ENCODE assay signal across 9 mouse cellular contexts in the genomic region with DNA sequence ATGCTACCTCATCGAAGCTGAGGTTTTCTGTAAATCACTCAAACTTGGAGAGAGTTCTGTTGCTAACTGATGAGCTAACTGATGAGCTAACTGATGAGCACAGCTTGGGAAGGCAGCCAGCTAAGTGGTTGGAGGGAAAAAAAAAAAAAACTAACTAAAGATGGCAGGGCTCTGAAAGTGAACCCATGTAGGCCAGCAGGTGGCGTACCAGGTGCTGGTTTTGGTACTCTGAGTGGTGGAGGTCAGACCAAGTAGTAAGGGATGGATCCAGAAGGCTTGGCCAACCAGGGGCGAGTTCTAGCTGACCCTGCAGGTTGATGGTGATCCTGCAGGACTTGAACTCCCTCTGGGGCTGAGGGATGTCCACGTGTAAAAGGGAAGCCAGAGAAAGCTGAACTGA.
DNase-seq lines count a peak whose midpoint lies in the region; ATAC-seq and TF ChIP-seq lines count a peak whose summit lies in the region.
"Had no signal": no experiment of that assay in that cellular context is flagged by ENCODE, and none has a peak within 500 bp of the region (broad histone marks: within the 10 kb centered on the region; RNA-seq: fewer than 3 reads in every experiment).

No protein-coding gene starts in this region.

- no peaks in the 10 kb centered on the region for H3K9me3 ChIP-seq in midbrain, postnatal 0 days (ENCODE audit: low read length)
- H3K9me3 ChIP-seq in midbrain, embryonic 16.5 days (replicated peaks; ENCODE audit: control insufficient read depth, low read length, poor library complexity, severe bottlenecking): no peaks in the 10 kb centered on the region
- H3K9me3 ChIP-seq in embryonic facial prominence, embryonic 14.5 days (ENCODE audit: control insufficient read depth, low read length): no peaks in the 10 kb centered on the region
- H3K9me3 ChIP-seq in megakaryocyte, embryonic 14.5 days: no peaks in the 10 kb centered on the region

- no peak overlapping the region for H3K4me3 ChIP-seq in midbrain, postnatal 0 days (ENCODE audit: low read depth, low read length)
- no peak overlapping the region for H3K4me3 ChIP-seq in midbrain, embryonic 16.5 days (ENCODE audit: low read depth, low read length)
- H3K4me3 ChIP-seq in embryonic facial prominence, embryonic 14.5 days (ENCODE audit: low read depth, low read length): no peak overlapping the region
- peak overlapping the region; percentile 91 for H3K4me3 ChIP-seq in megakaryocyte, embryonic 14.5 days (replicated peaks)
- peak overlapping the region; percentile 62 for H3K4me3 ChIP-seq in thymus, adult 2 months (ENCODE audit: control insufficient read depth, insufficient read depth, low read length)

- TF ChIP-seq POLR2A in thymus, adult 2 months (IDR thresholded peaks at IDR 0.05; ENCODE audit: control insufficient read depth, extremely low read depth, insufficient read depth, low read length, poor library complexity): no peak

- no peak overlapping the region for H3K9ac ChIP-seq in midbrain, postnatal 0 days (replicated peaks; ENCODE audit: low read length, poor library complexity, severe bottlenecking)
- no peak overlapping the region for H3K9ac ChIP-seq in midbrain, embryonic 16.5 days (ENCODE audit: low read depth, low read length)
- H3K9ac ChIP-seq in embryonic facial prominence, embryonic 14.5 days (ENCODE audit: low read depth, low read length): no peak overlapping the region

- no peaks in the 10 kb centered on the region for H3K36me3 ChIP-seq in midbrain, postnatal 0 days (ENCODE audit: insufficient read depth, low read length)
- H3K36me3 ChIP-seq in midbrain, embryonic 16.5 days (ENCODE audit: control insufficient read depth, insufficient read depth, low read length): no peaks in the 10 kb centered on the region
- no peaks in the 10 kb centered on the region for H3K36me3 ChIP-seq in embryonic facial prominence, embryonic 14.5 days (ENCODE audit: control insufficient read depth, insufficient read depth, low read length)
- H3K36me3 ChIP-seq in megakaryocyte, embryonic 14.5 days (replicated peaks; ENCODE audit: low read length): peaks cover 57% of the 10 kb centered on the region
- H3K36me3 ChIP-seq in thymus, adult 2 months (ENCODE audit: control insufficient read depth, insufficient read depth, low read length): no peaks in the 10 kb centered on the region

- 50% methylated on average over 4 of the region's 4 CpGs for WGBS in midbrain, postnatal 0 days
- 40% methylated on average over 4 of the region's 4 CpGs for WGBS in midbrain, embryonic 16.5 days
- WGBS in embryonic facial prominence, embryonic 14.5 days: 36% methylated on average over 4 of the region's 4 CpGs
- 12% methylated on average over 4 of the region's 4 CpGs for WGBS in thymus, adult 2 months

- peak; percentile 55 for TF ChIP-seq CTCF in midbrain, postnatal 0 days (IDR thresholded peaks at IDR 0.05)
- TF ChIP-seq CTCF in thymus, adult 2 months (IDR thresholded peaks at IDR 0.05; ENCODE audit: borderline replicate concordance, control insufficient read depth, extremely low read depth, insufficient read depth, low read length, poor library complexity): peak; percentile 73

- no peaks in the 10 kb centered on the region for H3K27me3 ChIP-seq in midbrain, postnatal 0 days (ENCODE audit: insufficient read depth, low read length)
- no peaks in the 10 kb centered on the region for H3K27me3 ChIP-seq in midbrain, embryonic 16.5 days (ENCODE audit: control insufficient read depth, insufficient read depth, low read depth, low read length)
- no peaks in the 10 kb centered on the region for H3K27me3 ChIP-seq in embryonic facial prominence, embryonic 14.5 days (replicated peaks; ENCODE audit: control insufficient read depth, insufficient read depth, low read length)
- no peaks in the 10 kb centered on the region for H3K27me3 ChIP-seq in megakaryocyte, embryonic 14.5 days (replicated peaks)
- no peaks in the 10 kb centered on the region for H3K27me3 ChIP-seq in thymus, adult 2 months (ENCODE audit: control insufficient read depth, insufficient read depth, low read length)

- peak; percentile 15 for DNase-seq in midbrain, postnatal 0 days (ENCODE audit: low spot score)
- peak; percentile 68 for DNase-seq in ZHBTc4 (ENCODE audit: low read depth, low spot score)
- peak; percentile 35 for DNase-seq in embryonic facial prominence, embryonic 14.5 days (ENCODE audit: low spot score)
- DNase-seq in kidney, postnatal 25 days: peak; percentile 70 to 74
- DNase-seq in thymus, adult 2 months: peak; percentile 88
- no peak for DNase-seq in cerebellum, adult 18-20 months

- H3K4me2 ChIP-seq in midbrain, postnatal 0 days (ENCODE audit: low read depth, low read length, poor library complexity, severe bottlenecking): no peak overlapping the region
- no peak overlapping the region for H3K4me2 ChIP-seq in midbrain, embryonic 16.5 days (ENCODE audit: low read length)
- no peak overlapping the region for H3K4me2 ChIP-seq in embryonic facial prominence, embryonic 14.5 days (ENCODE audit: low read depth, low read length)

- H3K4me1 ChIP-seq in midbrain, postnatal 0 days (ENCODE audit: insufficient read depth, low read length): no peaks in the 10 kb centered on the region
- no peaks in the 10 kb centered on the region for H3K4me1 ChIP-seq in midbrain, embryonic 16.5 days (ENCODE audit: control insufficient read depth, insufficient read depth, low read length)
- no peaks in the 10 kb centered on the region for H3K4me1 ChIP-seq in embryonic facial prominence, embryonic 14.5 days (ENCODE audit: control insufficient read depth, insufficient read depth, low read length)
- peaks cover 86% of the 10 kb centered on the region for H3K4me1 ChIP-seq in megakaryocyte, embryonic 14.5 days
- H3K4me1 ChIP-seq in thymus, adult 2 months (replicated peaks; ENCODE audit: control insufficient read depth, insufficient read depth, low read length): peaks cover 43% of the 10 kb centered on the region

- no peak overlapping the region for H3K27ac ChIP-seq in midbrain, postnatal 0 days (ENCODE audit: low read depth, low read length)
- no peak overlapping the region for H3K27ac ChIP-seq in midbrain, embryonic 16.5 days (ENCODE audit: low read length)
- H3K27ac ChIP-seq in embryonic facial prominence, embryonic 14.5 days (replicated peaks; ENCODE audit: low read depth, low read length): no peak overlapping the region
- H3K27ac ChIP-seq in thymus, adult 2 months (ENCODE audit: control insufficient read depth, insufficient read depth, low read length): peak overlapping the region; percentile 95
- H3K27ac ChIP-seq: macrophage had no signal

- ATAC-seq in midbrain, postnatal 0 days (ENCODE audit: low FRiP score): no peak
- ATAC-seq in midbrain, embryonic 16.5 days: no peak
- no peak for ATAC-seq in embryonic facial prominence, embryonic 14.5 days (ENCODE audit: low read depth)

Comparison
In these comparisons a context has a peak if more than half of its experiments do, and no peak if none do; other contexts are left out.
1. DNase-seq: peak in midbrain, postnatal 0 days (single experiment), ZHBTc4 (single experiment), embryonic facial prominence, embryonic 14.5 days (single experiment), kidney, postnatal 25 days (2 of 2) and thymus, adult 2 months (single experiment); none in cerebellum, adult 18-20 months (0 of 2).
2. H3K4me3 ChIP-seq: peak in megakaryocyte, embryonic 14.5 days (single experiment) and thymus, adult 2 months (single experiment); none in midbrain, postnatal 0 days (single experiment), midbrain, embryonic 16.5 days (single experiment) and embryonic facial prominence, embryonic 14.5 days (single experiment).